Mouse (Mus musculus): Measurements from ENCODE around the gene Tagln2. TPM values are rescaled to one million over a fixed set of nuclear protein-coding genes. Genes with fewer than 3 reads are reported as not detected.
A peak's percentile ranks its signal among the peaks of the same experiment; 100 is the strongest.

Tagln2 gene
- polyA plus RNA-seq, 1 experiment from 2014 or later, result 377 TPM

- H3K4me1 ChIP-seq (ENCODE audit: control insufficient read depth, insufficient read depth, low read length), result peaks cover 8% of the 10 kb centered on the region
- no peaks in the 10 kb centered on the region for H3K9me3 ChIP-seq (replicated peaks; ENCODE audit: control insufficient read depth, low read length)
- ATAC-seq (ENCODE audit: insufficient read depth, low FRiP score), result no peak
- no peaks in the 10 kb centered on the region for H3K27me3 ChIP-seq (ENCODE audit: control insufficient read depth, insufficient read depth, low read length)
- 50% methylated on average over 2 of the region's 2 CpGs for WGBS
- no peaks in the 10 kb centered on the region for H3K36me3 ChIP-seq (ENCODE audit: control insufficient read depth, insufficient read depth, low read length)
- no peak overlapping the region for H3K4me2 ChIP-seq (ENCODE audit: low read depth, low read length)
- H3K4me3 ChIP-seq (replicated peaks; ENCODE audit: low read length), result no peak overlapping the region
- H3K9ac ChIP-seq (ENCODE audit: low read length), result no peak overlapping the region
- peak overlapping the region; percentile 78 for H3K27ac ChIP-seq (ENCODE audit: low read length)
Measured at GRCm38 (mm10) chr1:172461602-172462001, 38.2 kb upstream of the Tagln2 start.

GRCm38 (mm10) chr1:172462534-172462933, 37.3 kb upstream of the Tagln2 start:
- Histone ChIP-seq H3K4me3 (replicated peaks; ENCODE audit: low read length) (no peak overlapping the region), H3K9me3 (replicated peaks; ENCODE audit: control insufficient read depth, low read length) (no peaks in the 10 kb centered on the region), H3K27me3 (ENCODE audit: control insufficient read depth, insufficient read depth, low read length) (no peaks in the 10 kb centered on the region), H3K27ac (ENCODE audit: low read length) (peak overlapping the region; percentile 78), H3K4me1 (ENCODE audit: control insufficient read depth, insufficient read depth, low read length) (peaks cover 8% of the 10 kb centered on the region), H3K4me2 (ENCODE audit: low read depth, low read length) (no peak overlapping the region), H3K9ac (ENCODE audit: low read length) (no peak overlapping the region), H3K36me3 (ENCODE audit: control insufficient read depth, insufficient read depth, low read length) (no peaks in the 10 kb centered on the region)
- WGBS, result 41% methylated on average over 3 of the region's 3 CpGs
- ATAC-seq (ENCODE audit: insufficient read depth, low FRiP score), result peak; percentile 85; the same call in 1 of the 2 replicates

GRCm38 (mm10) chr1:172463387-172464333, 36.2 kb upstream of the Tagln2 start:
- Histone ChIP-seq H3K4me3 (replicated peaks; ENCODE audit: low read length) (no peak overlapping the region), H3K9me3 (replicated peaks; ENCODE audit: control insufficient read depth, low read length) (no peaks in the 10 kb centered on the region), H3K36me3 (ENCODE audit: control insufficient read depth, insufficient read depth, low read length) (no peaks in the 10 kb centered on the region), H3K27me3 (ENCODE audit: control insufficient read depth, insufficient read depth, low read length) (no peaks in the 10 kb centered on the region), H3K4me1 (ENCODE audit: control insufficient read depth, insufficient read depth, low read length) (peaks cover 8% of the 10 kb centered on the region), H3K4me2 (ENCODE audit: low read depth, low read length) (no peak overlapping the region), H3K9ac (ENCODE audit: low read length) (no peak overlapping the region), H3K27ac (ENCODE audit: low read length) (no peak overlapping the region)
- ATAC-seq (ENCODE audit: insufficient read depth, low FRiP score), result no peak
- 64% methylated on average over 16 of the region's 16 CpGs for WGBS

- Histone ChIP-seq H3K9me3 (replicated peaks; ENCODE audit: control insufficient read depth, low read length) (no peaks in the 10 kb centered on the region), H3K27me3 (ENCODE audit: control insufficient read depth, insufficient read depth, low read length) (no peaks in the 10 kb centered on the region), H3K9ac (ENCODE audit: low read length) (no peak overlapping the region), H3K4me1 (ENCODE audit: control insufficient read depth, insufficient read depth, low read length) (peaks cover 8% of the 10 kb centered on the region; the same call in 1 of the 2 replicates), H3K4me3 (replicated peaks; ENCODE audit: low read length) (no peak overlapping the region), H3K36me3 (ENCODE audit: control insufficient read depth, insufficient read depth, low read length) (no peaks in the 10 kb centered on the region), H3K27ac (ENCODE audit: low read length) (no peak overlapping the region), H3K4me2 (ENCODE audit: low read depth, low read length) (no peak overlapping the region)
- no peak for ATAC-seq (ENCODE audit: insufficient read depth, low FRiP score)
- WGBS, result 85% methylated on average over 11 of the region's 11 CpGs
Measured at GRCm38 (mm10) chr1:172468301-172468877, 31.5 kb upstream of the Tagln2 start.

- 0 out of 2 replicates have a peak, but pooled peaks cover 5% of the 10 kb centered on the region for H3K4me1 ChIP-seq (ENCODE audit: control insufficient read depth, insufficient read depth, low read length)
- no peak overlapping the region for H3K4me2 ChIP-seq (ENCODE audit: low read depth, low read length)
- no peak overlapping the region for H3K27ac ChIP-seq (ENCODE audit: low read length)
- no peak overlapping the region for H3K9ac ChIP-seq (ENCODE audit: low read length)
- 45% methylated on average over 5 of the region's 5 CpGs for WGBS
- no peak overlapping the region for H3K4me3 ChIP-seq (replicated peaks; ENCODE audit: low read length)
- no peaks in the 10 kb centered on the region for H3K36me3 ChIP-seq (ENCODE audit: control insufficient read depth, insufficient read depth, low read length)
- no peaks in the 10 kb centered on the region for H3K9me3 ChIP-seq (replicated peaks; ENCODE audit: control insufficient read depth, low read length)
- H3K27me3 ChIP-seq (ENCODE audit: control insufficient read depth, insufficient read depth, low read length), result no peaks in the 10 kb centered on the region
- ATAC-seq (ENCODE audit: insufficient read depth, low FRiP score), result no peak
Measured at GRCm38 (mm10) chr1:172469373-172469772, 30.5 kb upstream of the Tagln2 start.

- WGBS, result 51% methylated on average over 8 of the region's 8 CpGs
- Histone ChIP-seq H3K4me1 (ENCODE audit: control insufficient read depth, insufficient read depth, low read length) (peaks cover 7% of the 10 kb centered on the region; the same call in 1 of the 2 replicates), H3K4me2 (ENCODE audit: low read depth, low read length) (no peak overlapping the region), H3K4me3 (replicated peaks; ENCODE audit: low read length) (no peak overlapping the region), H3K9me3 (replicated peaks; ENCODE audit: control insufficient read depth, low read length) (no peaks in the 10 kb centered on the region), H3K27ac (ENCODE audit: low read length) (no peak overlapping the region), H3K36me3 (ENCODE audit: control insufficient read depth, insufficient read depth, low read length) (no peaks in the 10 kb centered on the region), H3K27me3 (ENCODE audit: control insufficient read depth, insufficient read depth, low read length) (no peaks in the 10 kb centered on the region), H3K9ac (ENCODE audit: low read length) (no peak overlapping the region)
- ATAC-seq (ENCODE audit: insufficient read depth, low FRiP score), result no peak
Measured at GRCm38 (mm10) chr1:172469810-172470448, 29.9 kb upstream of the Tagln2 start.

GRCm38 (mm10) chr1:172472909-172473308, 26.9 kb upstream of the Tagln2 start:
- ATAC-seq (ENCODE audit: insufficient read depth, low FRiP score), result no peak
- H3K4me3 ChIP-seq (replicated peaks; ENCODE audit: low read length), result no peak overlapping the region
- no peak overlapping the region for H3K27ac ChIP-seq (ENCODE audit: low read length)
- no peaks in the 10 kb centered on the region for H3K36me3 ChIP-seq (ENCODE audit: control insufficient read depth, insufficient read depth, low read length)
- no peak overlapping the region for H3K4me2 ChIP-seq (ENCODE audit: low read depth, low read length)
- peaks cover 9% of the 10 kb centered on the region; the same call in 1 of the 2 replicates for H3K4me1 ChIP-seq (ENCODE audit: control insufficient read depth, insufficient read depth, low read length)
- no peaks in the 10 kb centered on the region for H3K9me3 ChIP-seq (replicated peaks; ENCODE audit: control insufficient read depth, low read length)
- no peaks in the 10 kb centered on the region for H3K27me3 ChIP-seq (ENCODE audit: control insufficient read depth, insufficient read depth, low read length)
- no peak overlapping the region for H3K9ac ChIP-seq (ENCODE audit: low read length)

- WGBS, result 73% methylated on average over 3 of the region's 3 CpGs
- no peak for ATAC-seq (ENCODE audit: insufficient read depth, low FRiP score)
- Histone ChIP-seq H3K4me1 (ENCODE audit: control insufficient read depth, insufficient read depth, low read length) (peaks cover 9% of the 10 kb centered on the region; the same call in 1 of the 2 replicates), H3K4me2 (ENCODE audit: low read depth, low read length) (no peak overlapping the region), H3K27me3 (ENCODE audit: control insufficient read depth, insufficient read depth, low read length) (no peaks in the 10 kb centered on the region), H3K36me3 (ENCODE audit: control insufficient read depth, insufficient read depth, low read length) (no peaks in the 10 kb centered on the region), H3K9me3 (replicated peaks; ENCODE audit: control insufficient read depth, low read length) (no peaks in the 10 kb centered on the region), H3K4me3 (replicated peaks; ENCODE audit: low read length) (no peak overlapping the region), H3K9ac (ENCODE audit: low read length) (no peak overlapping the region), H3K27ac (ENCODE audit: low read length) (no peak overlapping the region)
Measured at GRCm38 (mm10) chr1:172474196-172474595, 25.7 kb upstream of the Tagln2 start.

All from stomach, embryonic 16.5 days (tissue).